Mouse (Mus musculus): ENCODE measurements around the gene Nox3.

The Nox3 gene

GRCm38 (mm10) chr17:3696161-3696560 lies at the start of gene Nox3:
Gene Nox3 (minus strand): TSS chr17:3696261.
- DNase-seq: no peak

- DNase-seq: no peak
These were observed 48.3 kb upstream of the Nox3 start for GRCm38 (mm10) chr17:3744402-3744801.

GRCm38 (mm10) chr17:3736936-3737335 lies 40.9 kb upstream of the Nox3 start:
- DNase-seq: no peak

GRCm38 (mm10) chr17:3734286-3734685 lies 38.2 kb upstream of the Nox3 start:
- no peak for DNase-seq

GRCm38 (mm10) chr17:3705350-3705930 lies 9.4 kb upstream of the Nox3 start:
- no peak for DNase-seq

GRCm38 (mm10) chr17:3702320-3702719 lies 6.3 kb upstream of the Nox3 start:
- DNase-seq: no peak

- DNase-seq: no peak
These were observed 3.2 kb downstream of the Nox3 start for GRCm38 (mm10) chr17:3692817-3693216.

GRCm38 (mm10) chr17:3690499-3691258 lies 5.4 kb downstream of the Nox3 start:
- DNase-seq: no peak

GRCm38 (mm10) chr17:3683662-3684061 lies 12.4 kb downstream of the Nox3 start:
- DNase-seq: no peak

- no peak for DNase-seq
These were observed 26.8 kb downstream of the Nox3 start for GRCm38 (mm10) chr17:3669226-3669625.

GRCm38 (mm10) chr17:3667287-3667686 lies 28.8 kb downstream of the Nox3 start:
- DNase-seq: no peak

GRCm38 (mm10) chr17:3665321-3665720 lies 30.7 kb downstream of the Nox3 start:
- DNase-seq: no peak

GRCm38 (mm10) chr17:3659497-3659896 lies 36.6 kb downstream of the Nox3 start:
- DNase-seq: no peak

- no peak for DNase-seq
These were observed 45.7 kb downstream of the Nox3 start for GRCm38 (mm10) chr17:3650377-3650776.

- DNase-seq: no peak
These were observed 52.5 kb downstream of the Nox3 start for GRCm38 (mm10) chr17:3643582-3643981.

GRCm38 (mm10) chr17:3641456-3641855 lies 54.6 kb downstream of the Nox3 start:
- no peak for DNase-seq

GRCm38 (mm10) chr17:3638757-3639156 lies 57.3 kb downstream of the Nox3 start:
- no peak for DNase-seq

- no peak for DNase-seq
These were observed 63.6 kb downstream of the Nox3 start for GRCm38 (mm10) chr17:3632501-3632900.

GRCm38 (mm10) chr17:3616329-3617216 lies 79.5 kb downstream of the Nox3 start:
- no peak for DNase-seq

GRCm38 (mm10) chr17:3615553-3615952 lies 80.5 kb downstream of the Nox3 start:
- DNase-seq: no peak

- no peak for DNase-seq
These were observed 84.3 kb downstream of the Nox3 start for GRCm38 (mm10) chr17:3611781-3612075.

- no peak for DNase-seq
These were observed 84.9 kb downstream of the Nox3 start for GRCm38 (mm10) chr17:3610928-3611780.

- no peak for DNase-seq
These were observed 85.7 kb downstream of the Nox3 start for GRCm38 (mm10) chr17:3610307-3610754.

All from thymus, postnatal 36 days (tissue).